Mouse (Mus musculus) megakaryocyte, embryonic 14.5 days (primary cell): ENCODE data around the gene Lnx1. TPM values are rescaled to one million over a fixed set of nuclear protein-coding genes. Genes with fewer than 3 reads are reported as not detected.

ENCODE experiments used
- H3K27me3 ChIP-seq: replicated peaks from 2 replicates; pipeline ENCODE3; 2012; ENCODE audit warnings: inconsistent platforms
- H3K36me3 ChIP-seq: replicated peaks from 2 replicates; pipeline ENCODE3; 2012; ENCODE audit warnings: low read length, inconsistent platforms, mixed read lengths
- H3K4me1 ChIP-seq: 2 replicates; pipeline ENCODE4 v1.6.1; 2012; ENCODE audit warnings: inconsistent platforms
- H3K4me3 ChIP-seq: replicated peaks from 2 replicates; pipeline ENCODE3; 2012; ENCODE audit warnings: moderate library complexity, mild to moderate bottlenecking, inconsistent platforms
- H3K9me3 ChIP-seq: 2 replicates; pipeline ENCODE4 v1.6.1; 2012; ENCODE audit warnings: inconsistent platforms
- FLI1 ChIP-seq: IDR thresholded peaks from 2 replicates; pipeline ENCODE4 v1.6.1; 2012; ENCODE audit warnings: low read length, inconsistent platforms, mixed read lengths
- GATA1 ChIP-seq: IDR thresholded peaks from 3 replicates; pipeline ENCODE4 v1.6.1; 2012; ENCODE audit warnings: mixed read lengths, low read length, inconsistent platforms, borderline replicate concordance
- polyA plus RNA-seq: library from polyadenylated mRNA; stranded (reverse); fragments of >175 nt; gene quantifications from 2 replicates; pipeline ENCODE4 v1.2.3, GENCODE M21; 2012; ENCODE audit warnings: low replicate concordance; ENCODE audit not compliant: insufficient read depth

Gene Lnx1
- polyA plus RNA-seq, 1 experiment, result not detected

DNA sequence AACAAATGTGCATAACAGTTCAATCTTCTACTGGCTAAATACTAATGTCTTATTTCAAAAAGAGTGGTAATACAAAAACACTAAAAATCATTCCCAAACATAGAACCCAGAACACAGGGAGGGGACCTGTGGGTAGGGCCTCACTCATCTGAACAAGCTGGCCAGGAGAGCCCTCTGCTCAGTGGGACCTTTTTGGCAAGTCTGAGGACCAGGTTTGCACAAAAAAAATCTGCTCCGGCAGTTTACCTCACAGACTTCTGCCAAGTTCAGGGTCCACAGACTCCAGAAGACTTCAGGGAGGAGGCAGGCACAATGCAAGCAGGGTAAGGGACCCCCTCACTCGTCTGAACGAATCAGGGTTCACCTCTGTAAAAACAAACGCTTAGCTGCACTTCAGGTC is 42.9 kb downstream of the Lnx1 start:
- H3K4me1 ChIP-seq, result no peaks in the 10 kb centered on the region
- H3K27me3 ChIP-seq, result peaks cover 2% of the 10 kb centered on the region
- no peak for TF ChIP-seq FLI1
- TF ChIP-seq GATA1, result no peak
- 0 out of 2 replicates have a peak, but pooled peaks cover 4% of the 10 kb centered on the region for H3K9me3 ChIP-seq
- H3K4me3 ChIP-seq, result no peak overlapping the region
- H3K36me3 ChIP-seq, result no peaks in the 10 kb centered on the region

DNA sequence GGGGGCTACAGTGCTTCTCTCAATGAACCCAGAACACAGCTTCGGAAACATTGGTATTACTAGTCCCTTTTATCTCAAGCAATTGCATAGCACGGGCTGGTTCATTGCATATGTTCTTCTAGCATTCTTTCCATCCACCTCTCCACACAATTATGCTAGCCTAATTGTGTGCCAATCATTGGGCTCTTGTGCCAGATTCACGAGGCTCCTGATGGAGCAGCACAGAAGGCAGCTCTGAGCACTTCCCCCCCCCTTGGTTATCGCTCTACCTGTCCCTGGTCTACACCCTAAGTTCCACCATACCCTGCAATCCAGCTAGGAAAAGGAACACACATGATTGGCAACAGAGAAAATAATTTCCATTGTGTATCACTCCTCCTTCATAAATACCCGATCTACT is 43.4 kb downstream of the Lnx1 start:
- Histone ChIP-seq H3K36me3 (no peaks in the 10 kb centered on the region), H3K4me1 (no peaks in the 10 kb centered on the region), H3K27me3 (peaks cover 2% of the 10 kb centered on the region), H3K4me3 (no peak overlapping the region), H3K9me3 (0 out of 2 replicates have a peak, but pooled peaks cover 4% of the 10 kb centered on the region)
- no peak for TF ChIP-seq FLI1
- no peak for TF ChIP-seq GATA1

DNA sequence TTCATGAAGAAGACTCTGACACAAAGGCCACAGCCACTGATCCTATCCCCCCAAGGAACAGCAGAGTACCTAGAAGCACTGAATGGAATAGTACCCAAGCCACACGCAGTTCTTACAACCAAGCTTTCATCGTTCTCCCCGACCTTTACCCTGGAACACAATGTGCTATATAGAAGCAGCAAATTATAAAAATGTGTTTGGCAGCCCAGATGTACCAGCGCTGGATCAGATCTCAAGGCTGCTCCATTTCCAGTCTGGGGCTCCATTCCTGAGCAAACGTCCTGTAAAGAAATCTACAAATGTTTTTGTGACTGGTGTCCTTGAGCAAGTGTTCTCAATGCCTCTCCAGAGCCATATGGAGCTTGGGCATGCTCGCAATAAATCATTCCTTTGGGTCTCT is 44.8 kb downstream of the Lnx1 start:
- Histone ChIP-seq H3K4me1 (no peaks in the 10 kb centered on the region), H3K9me3 (0 out of 2 replicates have a peak, but pooled peaks cover 4% of the 10 kb centered on the region), H3K4me3 (no peak overlapping the region), H3K36me3 (no peaks in the 10 kb centered on the region), H3K27me3 (peaks cover 2% of the 10 kb centered on the region)
- TF ChIP-seq GATA1, result no peak
- TF ChIP-seq FLI1, result no peak

DNA sequence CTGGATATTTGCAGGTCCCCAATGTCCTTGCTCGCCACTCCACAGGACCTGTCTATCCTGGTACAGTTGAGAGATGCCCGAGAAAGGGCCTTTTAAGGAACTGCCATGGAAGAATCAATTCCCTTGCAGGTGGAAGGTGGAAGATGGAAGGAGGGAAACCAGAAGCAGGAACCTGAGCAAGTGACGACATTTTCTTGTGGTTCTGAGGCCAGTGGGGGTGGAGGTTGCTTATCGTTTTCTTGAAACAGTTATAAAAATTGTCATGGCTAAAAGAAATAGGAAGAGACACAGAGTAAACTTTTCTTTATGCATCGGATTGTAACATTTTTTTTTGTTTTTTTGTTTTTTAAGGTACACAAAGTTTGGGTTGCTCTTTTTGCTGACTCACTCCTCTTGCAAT is 46.3 kb downstream of the Lnx1 start:
- TF ChIP-seq FLI1 (no peak), GATA1 (no peak)
- H3K4me1 ChIP-seq, result no peaks in the 10 kb centered on the region
- H3K27me3 ChIP-seq, result peaks cover 2% of the 10 kb centered on the region
- 0 out of 2 replicates have a peak, but pooled peaks cover 4% of the 10 kb centered on the region for H3K9me3 ChIP-seq
- H3K36me3 ChIP-seq, result no peaks in the 10 kb centered on the region
- H3K4me3 ChIP-seq, result no peak overlapping the region

DNA sequence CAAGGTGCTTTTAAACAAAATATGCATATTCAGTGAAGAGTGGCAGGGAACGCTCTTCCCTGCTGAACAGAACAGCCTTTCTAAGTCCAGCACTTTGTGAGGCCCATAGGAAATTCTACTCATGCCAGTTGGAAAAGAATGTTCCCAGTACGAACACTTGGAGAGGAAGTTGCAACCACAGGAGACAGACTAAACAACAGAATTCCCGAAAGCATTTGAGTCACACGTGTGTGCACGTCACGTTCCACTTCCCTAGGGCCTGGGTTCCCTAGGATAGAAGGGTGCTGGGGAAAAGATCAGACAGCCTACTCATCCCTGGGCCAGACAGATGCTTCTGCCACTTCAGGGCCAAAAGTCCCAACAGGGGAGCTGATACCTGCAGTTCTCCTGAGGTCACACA is 48.2 kb downstream of the Lnx1 start:
- peaks cover 4% of the 10 kb centered on the region for H3K27me3 ChIP-seq
- no peaks in the 10 kb centered on the region for H3K4me1 ChIP-seq
- TF ChIP-seq FLI1 (no peak), GATA1 (no peak)
- H3K4me3 ChIP-seq, result no peak overlapping the region
- 0 out of 2 replicates have a peak, but pooled peaks cover 4% of the 10 kb centered on the region for H3K9me3 ChIP-seq
- no peaks in the 10 kb centered on the region for H3K36me3 ChIP-seq

DNA sequence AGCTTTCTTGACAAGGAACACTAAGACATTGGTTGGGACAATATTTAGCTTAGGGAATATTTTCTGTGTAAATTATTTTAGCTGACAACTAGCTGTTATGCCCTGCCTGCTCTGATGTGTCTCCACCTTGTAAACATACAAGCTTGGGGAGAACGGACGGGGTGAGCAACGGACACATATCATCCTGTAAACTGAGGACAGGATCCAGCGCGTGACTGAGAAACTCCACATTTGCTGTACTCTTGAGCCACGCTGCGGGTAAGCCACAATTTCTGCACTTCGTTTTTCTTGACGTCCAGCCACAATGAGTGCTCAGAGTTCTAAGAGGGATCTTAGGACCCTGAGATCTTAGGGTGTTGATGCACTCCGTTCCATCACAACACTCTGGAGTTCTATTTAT is 48.9 kb downstream of the Lnx1 start:
- TF ChIP-seq FLI1 (no peak), GATA1 (no peak)
- Histone ChIP-seq H3K4me3 (no peak overlapping the region), H3K9me3 (no peaks in the 10 kb centered on the region), H3K4me1 (no peaks in the 10 kb centered on the region), H3K36me3 (no peaks in the 10 kb centered on the region), H3K27me3 (peaks cover 4% of the 10 kb centered on the region)

DNA sequence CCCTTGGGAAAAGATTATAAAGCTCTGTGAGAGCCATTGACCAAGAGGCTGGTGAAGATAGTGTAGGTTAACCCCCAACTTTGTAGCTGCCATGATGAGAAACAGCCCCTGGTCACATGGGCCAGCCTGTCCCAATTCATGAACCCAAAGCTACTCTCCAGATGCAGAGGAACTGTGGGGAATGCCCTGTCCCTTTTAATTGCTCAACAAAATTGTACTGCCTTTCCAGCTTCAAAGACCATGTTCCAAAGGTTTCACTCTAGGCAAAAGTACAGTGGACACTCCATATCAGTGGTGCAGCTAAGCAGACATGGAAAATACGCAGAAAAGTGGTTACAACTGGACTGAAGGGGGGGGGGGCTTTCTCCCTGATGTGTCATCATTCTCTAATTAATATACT is 53.6 kb downstream of the Lnx1 start:
- Histone ChIP-seq H3K9me3 (no peaks in the 10 kb centered on the region), H3K4me1 (no peaks in the 10 kb centered on the region), H3K4me3 (no peak overlapping the region), H3K36me3 (no peaks in the 10 kb centered on the region), H3K27me3 (peaks cover 7% of the 10 kb centered on the region)
- TF ChIP-seq GATA1 (no peak), FLI1 (no peak)

DNA sequence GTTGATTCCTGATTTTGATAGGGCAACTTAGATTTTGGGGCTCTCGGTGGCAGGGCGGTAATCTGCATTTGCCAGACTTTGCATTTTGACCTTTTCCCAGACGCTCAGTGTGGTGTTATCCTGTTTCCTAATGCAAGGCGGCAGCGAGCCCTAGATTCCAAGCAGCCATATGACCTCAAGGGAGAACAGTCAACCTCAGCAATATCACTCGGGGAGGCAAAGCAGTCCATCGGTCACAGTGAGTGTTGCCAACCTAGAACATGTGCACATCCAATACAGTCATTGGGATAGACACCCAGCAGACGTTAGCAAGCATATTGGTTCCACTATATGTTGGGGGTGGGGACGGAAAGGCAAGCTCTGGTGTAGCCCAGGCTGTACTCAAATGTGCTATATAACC is 54.5 kb downstream of the Lnx1 start:
- Histone ChIP-seq H3K27me3 (peaks cover 7% of the 10 kb centered on the region), H3K36me3 (no peaks in the 10 kb centered on the region), H3K4me3 (no peak overlapping the region), H3K4me1 (no peaks in the 10 kb centered on the region), H3K9me3 (no peaks in the 10 kb centered on the region)
- TF ChIP-seq FLI1, result no peak
- TF ChIP-seq GATA1, result no peak

DNA sequence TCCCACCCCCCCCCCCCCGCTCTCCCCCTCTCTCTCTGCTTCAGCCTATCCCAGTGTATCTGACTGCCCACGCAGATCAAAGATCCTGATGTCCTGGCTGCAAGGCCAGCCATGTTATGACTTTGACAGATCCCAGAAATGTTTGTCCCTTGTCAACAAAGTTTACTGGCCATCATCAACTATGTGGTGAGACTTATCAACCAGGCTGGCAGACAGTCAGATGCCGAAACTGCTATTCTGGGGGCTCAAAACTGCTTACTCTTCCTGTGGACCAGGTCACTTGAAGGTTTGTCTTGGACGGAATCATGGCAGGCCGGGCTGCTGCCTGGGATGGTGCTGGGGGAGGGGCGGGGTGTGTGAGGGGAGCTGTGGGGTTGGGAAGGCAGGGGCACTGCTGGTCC is 55.1 kb downstream of the Lnx1 start:
- H3K36me3 ChIP-seq, result no peaks in the 10 kb centered on the region
- H3K4me3 ChIP-seq, result no peak overlapping the region
- H3K4me1 ChIP-seq, result no peaks in the 10 kb centered on the region
- H3K9me3 ChIP-seq, result no peaks in the 10 kb centered on the region
- peaks cover 7% of the 10 kb centered on the region for H3K27me3 ChIP-seq
- TF ChIP-seq FLI1, result no peak
- TF ChIP-seq GATA1, result no peak

DNA sequence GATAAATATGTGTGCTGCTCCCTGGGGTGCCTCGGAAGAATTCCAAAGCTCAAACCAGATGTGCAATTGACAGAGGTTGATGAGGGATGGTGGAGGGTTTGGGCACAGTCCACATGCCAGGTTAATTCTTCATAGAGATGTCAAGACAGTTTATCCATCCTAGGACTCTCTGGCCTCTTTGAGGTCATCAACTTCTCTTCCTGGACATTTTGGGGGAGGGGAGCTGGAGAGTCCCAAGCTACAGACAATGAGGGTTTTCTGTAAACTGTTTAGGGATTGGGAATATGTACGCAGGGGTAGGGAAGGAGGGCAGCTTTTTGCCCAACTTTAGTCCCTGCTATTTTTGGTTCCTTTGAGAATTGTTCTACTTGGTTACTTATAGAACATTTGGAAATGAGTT is 60.4 kb downstream of the Lnx1 start:
- no peaks in the 10 kb centered on the region for H3K9me3 ChIP-seq
- peaks cover 29% of the 10 kb centered on the region for H3K27me3 ChIP-seq
- no peak overlapping the region for H3K4me3 ChIP-seq
- TF ChIP-seq GATA1 (no peak), FLI1 (no peak)
- H3K36me3 ChIP-seq, result no peaks in the 10 kb centered on the region
- H3K4me1 ChIP-seq, result no peaks in the 10 kb centered on the region

DNA sequence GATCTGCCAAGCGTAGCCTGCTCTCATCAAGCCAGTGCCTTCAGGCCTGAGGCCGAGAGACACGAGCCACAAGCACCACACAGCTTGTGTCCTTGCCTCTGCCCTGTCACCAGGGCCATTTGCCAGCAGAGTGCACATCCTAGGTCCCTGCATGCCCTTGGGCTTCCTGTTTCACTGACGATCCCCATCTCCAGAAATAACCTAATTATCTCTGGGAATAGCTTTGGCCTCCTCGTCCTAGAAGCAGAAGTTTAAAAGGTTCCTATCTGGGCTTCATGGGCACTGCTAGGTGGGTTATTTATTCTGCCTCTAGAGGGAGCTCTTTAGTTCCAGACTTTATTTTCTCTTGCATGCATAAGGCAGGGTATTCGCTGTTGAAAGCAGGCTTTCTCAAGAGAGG is 61.7 kb downstream of the Lnx1 start:
- H3K36me3 ChIP-seq, result no peaks in the 10 kb centered on the region
- no peak overlapping the region for H3K4me3 ChIP-seq
- H3K4me1 ChIP-seq, result no peaks in the 10 kb centered on the region
- no peaks in the 10 kb centered on the region for H3K9me3 ChIP-seq
- TF ChIP-seq GATA1, result no peak
- TF ChIP-seq FLI1, result no peak
- peaks cover 26% of the 10 kb centered on the region for H3K27me3 ChIP-seq
